Mouse (Mus musculus): Measurements from ENCODE around the gene Dock9. TPM values are rescaled to one million over a fixed set of nuclear protein-coding genes. Genes with fewer than 3 reads are reported as not detected.
A peak's percentile ranks its signal among the peaks of the same experiment; 100 is the strongest.

The Dock9 gene
- polyA plus RNA-seq, 1 experiment from 2014 or later, result 6.6 TPM

- H3K27ac ChIP-seq, result no peak overlapping the region
- no peak for DNase-seq (ENCODE audit: low spot score)
- peaks cover 6% of the 10 kb centered on the region for H3K4me1 ChIP-seq
These were observed 241.0 kb downstream of the Dock9 start for GRCm38 (mm10) chr14:121556401-121557315.

GRCm38 (mm10) chr14:121553785-121554184 lies 243.9 kb downstream of the Dock9 start:
- Histone ChIP-seq H3K9me3 (no peaks in the 10 kb centered on the region), H3K36me3 (peaks cover 19% of the 10 kb centered on the region), H3K27ac (no peak overlapping the region), H3K4me1 (peaks cover 10% of the 10 kb centered on the region), H3K27me3 (ENCODE audit: insufficient read depth, poor library complexity, severe bottlenecking) (no peaks in the 10 kb centered on the region), H3K4me3 (no peak overlapping the region)
- DNase-seq (ENCODE audit: low spot score), result no peak

More at GRCm38 (mm10) chr14:121556401-121557315, 241.0 kb downstream of the Dock9 start:
- Histone ChIP-seq H3K4me3 (no peak overlapping the region), H3K36me3 (peaks cover 17% of the 10 kb centered on the region; the same call in 1 of the 2 replicates), H3K9me3 (no peaks in the 10 kb centered on the region), H3K27me3 (ENCODE audit: insufficient read depth, poor library complexity, severe bottlenecking) (no peaks in the 10 kb centered on the region)
- WGBS, result 90% methylated on average over 21 of the region's 21 CpGs

DNA sequence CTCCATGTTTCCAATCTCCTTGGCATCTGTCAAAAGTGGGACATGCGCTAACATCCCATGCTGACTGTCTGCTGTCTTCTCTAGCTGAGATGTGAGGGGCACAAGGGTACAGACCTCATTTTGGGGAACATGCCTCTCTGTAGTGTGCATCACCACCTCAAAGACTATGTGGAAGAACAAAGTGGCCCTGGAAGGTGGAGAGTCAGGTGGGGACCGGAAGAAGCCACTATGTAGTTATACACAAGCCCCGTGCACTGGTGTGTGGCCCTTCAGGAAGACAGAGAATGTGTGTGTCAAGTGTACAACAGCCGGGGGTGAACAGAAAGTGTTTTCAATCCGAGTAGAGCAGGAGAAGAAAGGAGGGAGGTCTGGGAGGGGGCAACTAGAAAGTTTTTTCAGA lies 245.1 kb downstream of the Dock9 start:
- Histone ChIP-seq H3K27me3 (ENCODE audit: insufficient read depth, poor library complexity, severe bottlenecking) (no peaks in the 10 kb centered on the region), H3K27ac (no peak overlapping the region), H3K36me3 (peaks cover 11% of the 10 kb centered on the region), H3K9me3 (no peaks in the 10 kb centered on the region), H3K4me3 (no peak overlapping the region), H3K4me1 (peaks cover 13% of the 10 kb centered on the region)
- 81% methylated on average over 5 of the region's 5 CpGs for WGBS
- DNase-seq (ENCODE audit: low spot score), result no peak

DNA sequence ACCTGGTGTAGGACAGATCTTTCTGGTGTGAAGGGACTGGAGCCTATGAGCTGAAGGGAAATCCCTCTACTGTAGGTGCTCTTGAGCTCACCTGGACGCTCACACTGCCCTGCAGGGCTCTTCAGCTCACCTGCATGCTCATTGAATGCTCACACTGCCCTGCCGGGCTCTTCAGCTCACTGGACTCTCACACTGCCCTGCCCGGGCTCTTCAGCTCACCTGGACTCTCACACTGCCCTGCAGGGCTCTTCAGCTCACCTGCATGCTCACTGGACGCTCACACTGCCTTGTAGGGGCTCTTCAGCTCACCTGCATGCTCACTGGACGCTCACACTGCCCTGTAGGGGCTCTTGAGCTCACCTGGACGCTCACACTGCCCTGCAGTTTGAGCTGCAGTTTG lies 247.8 kb downstream of the Dock9 start:
- Histone ChIP-seq H3K9me3 (no peaks in the 10 kb centered on the region), H3K36me3 (peaks cover 36% of the 10 kb centered on the region), H3K4me3 (no peak overlapping the region), H3K27ac (no peak overlapping the region), H3K27me3 (ENCODE audit: insufficient read depth, poor library complexity, severe bottlenecking) (no peaks in the 10 kb centered on the region), H3K4me1 (peaks cover 18% of the 10 kb centered on the region)
- WGBS, result 75% methylated on average over 6 of the region's 6 CpGs
- DNase-seq (ENCODE audit: low spot score), result no peak

GRCm38 (mm10) chr14:121547745-121548144 lies 249.9 kb downstream of the Dock9 start:
- no peak for DNase-seq (ENCODE audit: low spot score)
- Histone ChIP-seq H3K4me3 (no peak overlapping the region), H3K27me3 (ENCODE audit: insufficient read depth, poor library complexity, severe bottlenecking) (no peaks in the 10 kb centered on the region), H3K9me3 (no peaks in the 10 kb centered on the region), H3K4me1 (peaks cover 12% of the 10 kb centered on the region; the same call in 1 of the 2 replicates), H3K36me3 (peaks cover 31% of the 10 kb centered on the region), H3K27ac (peak overlapping the region; percentile 37)
- 55% methylated on average over 7 of the region's 7 CpGs for WGBS

GRCm38 (mm10) chr14:121546621-121547020 lies 251.0 kb downstream of the Dock9 start:
- Histone ChIP-seq H3K27ac (no peak overlapping the region), H3K27me3 (ENCODE audit: insufficient read depth, poor library complexity, severe bottlenecking) (no peaks in the 10 kb centered on the region), H3K4me1 (peaks cover 12% of the 10 kb centered on the region; the same call in 1 of the 2 replicates), H3K4me3 (no peak overlapping the region), H3K9me3 (no peaks in the 10 kb centered on the region), H3K36me3 (peaks cover 31% of the 10 kb centered on the region)
- no peak for DNase-seq (ENCODE audit: low spot score)
- WGBS, result 91% methylated on average over 5 of the region's 5 CpGs

DNA sequence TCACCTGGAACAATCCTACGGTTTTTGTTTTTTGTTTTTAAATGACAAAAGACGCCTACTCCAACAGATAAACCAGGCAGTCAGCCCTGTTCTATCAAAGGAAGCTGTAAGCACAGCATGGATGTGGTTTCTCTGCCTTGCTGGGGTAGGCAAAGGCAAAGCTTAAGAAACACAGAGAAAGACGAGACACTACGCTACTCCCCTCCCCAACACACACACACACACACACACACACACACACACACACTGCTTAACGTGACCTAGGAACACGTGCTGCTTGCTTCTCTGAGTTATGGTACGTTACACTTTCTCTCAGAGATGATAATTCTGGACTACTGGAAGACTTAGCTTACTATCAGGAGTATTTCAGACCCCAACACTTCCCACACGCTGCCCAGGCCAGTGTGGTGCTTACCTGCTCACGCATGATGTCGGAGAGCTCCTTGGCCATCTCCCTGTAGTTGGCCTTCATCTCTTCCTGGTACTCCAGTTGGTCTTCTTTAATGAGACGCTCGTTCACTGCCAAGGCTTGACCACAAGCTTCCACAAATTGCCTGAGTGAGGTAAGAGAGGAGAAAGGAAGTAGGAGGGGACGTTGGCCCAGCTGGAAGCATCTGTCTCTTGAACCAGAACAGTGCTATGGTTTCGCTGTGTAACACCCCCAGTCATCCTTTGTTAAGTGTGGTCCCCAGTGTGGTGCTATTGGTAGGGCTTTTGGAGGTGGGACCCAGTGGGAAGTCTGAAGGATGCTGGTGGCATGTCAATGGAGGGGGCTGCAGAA lies 251.9 kb downstream of the Dock9 start:
- 86% methylated on average over 14 of the region's 14 CpGs for WGBS
- Histone ChIP-seq H3K4me1 (peaks cover 12% of the 10 kb centered on the region; the same call in 1 of the 2 replicates), H3K27ac (no peak overlapping the region), H3K27me3 (ENCODE audit: insufficient read depth, poor library complexity, severe bottlenecking) (no peaks in the 10 kb centered on the region), H3K4me3 (no peak overlapping the region), H3K9me3 (no peaks in the 10 kb centered on the region), H3K36me3 (peaks cover 31% of the 10 kb centered on the region)
- DNase-seq (ENCODE audit: low spot score), result no peak

DNA sequence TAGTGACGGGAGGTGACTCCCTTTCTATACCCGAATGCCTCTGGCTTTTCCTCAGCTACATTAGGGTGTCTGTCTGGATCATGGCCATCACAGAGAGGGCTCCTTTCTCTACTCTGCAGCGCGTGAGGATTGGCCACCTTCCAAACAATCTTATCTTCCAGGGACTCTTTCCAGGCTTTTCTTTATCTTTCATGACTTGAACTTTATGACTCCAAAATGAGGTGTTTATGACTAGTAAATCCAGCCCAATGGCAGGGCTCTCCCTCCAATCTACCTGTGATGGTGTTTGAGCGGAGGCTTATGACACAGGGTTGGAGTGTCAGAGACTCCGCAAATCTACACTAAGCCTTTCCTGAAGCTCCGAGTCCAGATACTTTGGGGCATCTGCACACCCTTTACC lies 256.4 kb downstream of the Dock9 start:
- 74% methylated on average over 7 of the region's 7 CpGs for WGBS
- H3K27me3 ChIP-seq (ENCODE audit: insufficient read depth, poor library complexity, severe bottlenecking), result no peaks in the 10 kb centered on the region
- no peaks in the 10 kb centered on the region for H3K4me1 ChIP-seq
- no peak for DNase-seq (ENCODE audit: low spot score)
- H3K27ac ChIP-seq, result no peak overlapping the region
- H3K4me3 ChIP-seq, result no peak overlapping the region
- peaks cover 12% of the 10 kb centered on the region for H3K36me3 ChIP-seq
- H3K9me3 ChIP-seq, result no peaks in the 10 kb centered on the region

DNA sequence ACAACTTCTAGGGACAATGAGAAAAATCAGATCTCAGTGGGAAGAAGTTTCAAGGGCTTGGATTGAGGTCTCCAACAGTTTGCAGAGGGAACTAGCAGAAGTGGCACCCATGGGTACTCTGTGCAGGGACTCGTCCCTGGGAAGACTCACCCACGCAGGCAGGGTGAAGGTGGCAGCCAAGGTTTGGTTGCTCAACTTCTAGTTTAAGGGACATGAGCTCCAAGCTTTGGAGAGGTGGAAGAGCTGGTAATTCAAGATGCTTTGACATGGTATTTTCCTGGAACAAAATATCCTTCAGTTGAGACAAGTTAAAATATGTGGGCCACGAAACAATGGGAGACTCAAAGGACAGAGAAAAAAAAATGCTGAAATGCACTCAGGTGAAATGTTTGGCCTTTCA lies 263.1 kb downstream of the Dock9 start:
- Histone ChIP-seq H3K4me3 (no peak overlapping the region), H3K9me3 (no peaks in the 10 kb centered on the region), H3K4me1 (no peaks in the 10 kb centered on the region), H3K27ac (no peak overlapping the region), H3K36me3 (no peaks in the 10 kb centered on the region), H3K27me3 (ENCODE audit: insufficient read depth, poor library complexity, severe bottlenecking) (0 out of 2 replicates have a peak, but pooled peaks cover 9% of the 10 kb centered on the region)
- DNase-seq (ENCODE audit: low spot score), result no peak
- WGBS, result 73% methylated on average over 3 of the region's 3 CpGs

- Histone ChIP-seq H3K27ac (no peak overlapping the region), H3K4me1 (no peaks in the 10 kb centered on the region), H3K4me3 (no peak overlapping the region), H3K27me3 (ENCODE audit: insufficient read depth, poor library complexity, severe bottlenecking) (0 out of 2 replicates have a peak, but pooled peaks cover 9% of the 10 kb centered on the region), H3K9me3 (no peaks in the 10 kb centered on the region), H3K36me3 (no peaks in the 10 kb centered on the region)
- DNase-seq (ENCODE audit: low spot score), result no peak
- 82% methylated on average over 9 of the region's 9 CpGs for WGBS
These were observed 266.8 kb downstream of the Dock9 start for GRCm38 (mm10) chr14:121530853-121531252.

- no peaks in the 10 kb centered on the region for H3K4me1 ChIP-seq
- no peak overlapping the region for H3K27ac ChIP-seq
- 78% methylated on average over 3 of the region's 3 CpGs for WGBS
- H3K4me3 ChIP-seq, result no peak overlapping the region
- no peaks in the 10 kb centered on the region for H3K9me3 ChIP-seq
- no peaks in the 10 kb centered on the region for H3K36me3 ChIP-seq
- 0 out of 2 replicates have a peak, but pooled peaks cover 9% of the 10 kb centered on the region for H3K27me3 ChIP-seq (ENCODE audit: insufficient read depth, poor library complexity, severe bottlenecking)
- no peak for DNase-seq (ENCODE audit: low spot score)
These were observed 269.8 kb downstream of the Dock9 start for GRCm38 (mm10) chr14:121527883-121528282.

- no peaks in the 10 kb centered on the region for H3K36me3 ChIP-seq
- no peaks in the 10 kb centered on the region for H3K9me3 ChIP-seq
- 64% methylated on average over 1 of the region's 1 CpGs for WGBS
- H3K27ac ChIP-seq, result no peak overlapping the region
- no peak for DNase-seq (ENCODE audit: low spot score)
- peaks cover under 1% of the 10 kb centered on the region; the same call in 1 of the 2 replicates for H3K4me1 ChIP-seq
- H3K4me3 ChIP-seq, result no peak overlapping the region
- H3K27me3 ChIP-seq (ENCODE audit: insufficient read depth, poor library complexity, severe bottlenecking), result 0 out of 2 replicates have a peak, but pooled peaks cover 9% of the 10 kb centered on the region
These were observed 270.4 kb downstream of the Dock9 start for GRCm38 (mm10) chr14:121527201-121527600.

DNA sequence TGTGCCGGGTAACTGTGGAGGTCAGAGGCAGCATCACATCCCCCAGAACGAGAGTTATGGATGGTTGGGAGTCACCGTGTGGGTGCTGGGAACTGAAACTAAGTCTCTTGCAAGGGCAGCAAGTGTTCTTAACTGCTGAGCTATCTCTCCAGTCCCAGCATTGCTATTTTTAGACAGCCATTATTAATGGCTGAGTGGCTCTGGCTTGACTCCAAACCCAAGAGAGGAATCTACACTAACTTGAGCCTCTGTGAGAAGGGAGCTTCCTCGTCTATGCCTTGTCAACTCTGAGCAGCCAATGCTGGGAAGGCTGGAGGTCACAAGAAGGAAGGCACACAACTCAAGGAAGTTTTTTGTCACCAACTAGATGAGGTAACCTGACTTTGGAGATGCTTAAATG lies 275.9 kb downstream of the Dock9 start:
- Histone ChIP-seq H3K27ac (peak overlapping the region; percentile 47; the same call in 1 of the 2 replicates), H3K9me3 (no peaks in the 10 kb centered on the region), H3K4me3 (no peak overlapping the region), H3K27me3 (ENCODE audit: insufficient read depth, poor library complexity, severe bottlenecking) (no peaks in the 10 kb centered on the region), H3K36me3 (no peaks in the 10 kb centered on the region), H3K4me1 (peaks cover 16% of the 10 kb centered on the region)
- DNase-seq (ENCODE audit: low spot score), result no peak
- 62% methylated on average over 4 of the region's 4 CpGs for WGBS

Measured in heart, embryonic 10.5 days (tissue).